Mouse (Mus musculus): ENCODE data around the gene H1f0. TPM values are rescaled to one million over a fixed set of nuclear protein-coding genes. Genes with fewer than 3 reads are reported as not detected.

The H1f0 gene
- total RNA-seq (2023), result 1 to 10 TPM; 6.8 to 7.0 TPM

DNA sequence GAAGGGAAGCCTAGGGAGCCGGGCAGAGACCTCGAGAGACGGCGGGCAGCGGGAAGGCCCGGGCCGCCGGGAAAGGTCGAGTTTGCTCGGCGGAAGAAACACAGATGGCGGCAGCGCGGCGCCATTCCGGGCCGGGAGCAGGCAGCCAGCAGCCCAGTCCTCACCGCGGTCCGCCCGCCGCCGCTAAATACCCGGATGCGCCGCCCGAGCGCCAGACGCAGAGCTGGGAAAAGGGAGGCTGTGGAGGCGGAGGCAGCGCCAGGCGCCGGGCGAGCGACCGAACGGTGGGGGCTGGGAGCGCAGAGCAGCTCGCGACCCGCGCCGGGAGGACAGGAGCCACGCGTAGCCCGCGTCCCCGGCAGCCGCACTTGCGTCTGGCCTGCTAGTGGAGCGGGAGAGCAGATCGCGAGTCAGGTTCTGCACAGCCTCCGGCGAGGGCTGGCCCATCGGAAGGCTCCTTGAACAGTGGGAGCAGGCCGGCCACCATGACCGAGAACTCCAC, at the start of gene H1f0:
TSS of gene H1f0 (plus strand) at position 214 of the 502 bp plus-strand sequence.

DNA sequence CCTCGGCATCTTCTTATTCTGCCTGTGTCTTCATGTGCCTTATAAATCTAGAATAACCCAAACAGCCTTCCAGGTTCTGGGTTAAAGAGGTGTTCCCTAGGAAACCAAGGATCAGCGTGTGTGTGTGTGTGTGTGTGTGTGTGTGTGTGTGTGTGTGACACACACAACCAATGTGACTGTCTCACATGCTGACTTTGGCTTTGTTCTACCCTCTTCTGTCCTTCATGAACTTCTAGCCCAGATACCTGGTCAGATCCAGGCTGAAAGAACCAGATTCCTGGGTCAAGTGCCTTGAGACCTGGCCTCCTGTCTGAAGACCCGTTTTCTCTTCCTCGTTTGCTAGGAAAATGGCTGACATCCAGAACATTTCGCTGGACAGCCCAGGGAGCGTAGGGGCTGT, 13.3 kb downstream of the H1f0 start, which contains the start of gene Galr3:
TSS of gene Galr3 (plus strand) at position 301 of the 400 bp plus-strand sequence.

DNA sequence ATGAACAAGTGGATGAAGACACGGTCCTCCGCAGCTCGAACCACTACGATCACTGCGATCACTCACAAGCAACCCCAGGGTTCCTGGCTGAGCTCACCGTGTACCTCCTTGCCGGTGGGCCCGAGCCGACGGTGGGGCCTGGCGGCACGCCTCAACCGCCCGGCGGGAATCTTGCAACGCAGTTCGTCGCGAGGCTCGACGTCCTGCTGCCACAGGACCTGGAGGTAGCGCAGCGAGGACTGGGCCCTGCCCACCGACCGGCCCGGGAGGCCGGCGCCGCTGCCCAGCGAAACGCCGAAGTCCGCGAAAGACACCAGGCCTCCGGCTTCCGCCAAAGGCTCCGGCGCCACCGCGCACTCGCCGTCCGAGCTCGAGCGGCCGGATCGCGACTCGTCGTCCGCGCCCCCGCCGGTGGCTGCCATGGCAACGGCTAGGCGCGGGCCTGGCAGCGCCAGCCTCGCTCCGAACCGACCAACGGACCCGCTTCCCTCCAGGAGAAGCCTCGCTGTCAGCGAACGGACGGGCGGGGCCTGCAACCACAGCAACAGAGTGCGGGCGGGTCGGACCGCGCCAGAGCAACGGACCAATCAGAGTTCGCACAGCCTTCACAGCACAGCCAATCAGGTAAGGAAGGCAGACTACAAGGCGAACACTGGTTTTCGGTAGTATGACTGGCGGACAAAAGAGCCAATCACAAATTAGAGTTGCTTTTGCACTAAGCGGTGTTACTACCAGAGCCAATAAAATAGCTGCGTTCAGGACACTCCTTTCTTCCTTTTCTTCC, 34.3 kb downstream of the H1f0 start, which contains the start of gene Ankrd54:
TSS of gene Ankrd54 (minus strand) at position 518 of the 784 bp plus-strand sequence.

DNA sequence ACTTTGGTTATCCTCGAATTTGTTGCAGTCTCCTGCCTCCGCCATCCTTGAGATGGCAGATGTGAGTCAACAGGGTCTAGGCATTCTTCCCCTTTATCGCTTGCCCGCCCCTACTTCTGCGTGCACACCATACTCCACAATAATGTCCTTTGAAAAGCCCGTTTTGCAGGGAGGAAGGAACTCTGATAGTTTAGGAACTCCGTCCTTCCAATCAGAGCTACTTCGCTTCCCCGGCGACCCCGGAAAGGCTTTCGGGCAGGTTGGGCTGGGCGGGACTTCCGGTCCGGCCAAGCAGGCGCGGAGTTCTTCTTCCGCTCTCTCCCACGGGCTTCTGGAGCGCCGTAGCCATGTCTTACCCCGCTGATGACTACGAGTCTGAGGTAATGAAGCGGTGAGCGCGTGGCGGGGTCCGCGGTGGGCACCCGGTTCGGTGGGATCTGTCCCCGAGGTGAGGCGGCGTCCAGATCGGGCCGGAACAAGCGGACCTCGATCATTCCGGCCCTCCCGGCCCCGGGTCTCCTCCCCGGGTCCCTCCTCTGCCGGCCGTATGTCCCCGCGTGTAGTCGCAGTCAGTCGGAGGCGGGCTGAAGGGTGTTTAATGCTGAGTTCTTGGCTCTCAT, 46.8 kb downstream of the H1f0 start, which contains the start of gene Eif3l:
TSS of gene Eif3l (plus strand) at position 267 of the 620 bp plus-strand sequence.

Other genes with a start within 250 kb of the H1f0 start
- gene Card10, start 225.4 kb upstream of the H1f0 start, total RNA-seq (2023), result under 1 TPM; 0.44 to 0.67 TPM
- not detected for gene Cdc42ep1, start 185.8 kb upstream of the H1f0 start, total RNA-seq (2023)
- gene Lgals2, start 172.9 kb upstream of the H1f0 start, total RNA-seq (2023), result not detected
- gene Gga1, start 151.3 kb upstream of the H1f0 start, total RNA-seq (2023), result 10 to 100 TPM; 78.9 to 83.1 TPM
- 1 to 10 TPM; 1.2 to 2.0 TPM for gene Gm49510, start 128.8 kb upstream of the H1f0 start, total RNA-seq (2023)
- gene Sh3bp1, start 128.7 kb upstream of the H1f0 start, total RNA-seq (2023), result 100 to 1,000 TPM; 207 to 231 TPM
- gene Pdxp, start 114.5 kb upstream of the H1f0 start, total RNA-seq (2023), result 10 to 100 TPM; 17.9 to 18.1 TPM
- gene Lgals1, start 101.7 kb upstream of the H1f0 start, total RNA-seq (2023), result 100 to 1,000 TPM; 101 to 152 TPM
- 10 to 100 TPM; 48.4 to 52.5 TPM for gene Nol12, start 93.5 kb upstream of the H1f0 start, total RNA-seq (2023)
- gene Triobp, start 80.7 kb upstream of the H1f0 start, total RNA-seq (2023), result 10 to 100 TPM; 42.7 to 53.7 TPM
- not detected for gene Galr3, start 13.4 kb downstream of the H1f0 start, total RNA-seq (2023)
- 10 to 100 TPM; 36.0 to 37.8 TPM for gene Ankrd54, start 34.4 kb downstream of the H1f0 start, total RNA-seq (2023)
- 100 to 1,000 TPM; 120 to 124 TPM for gene Eif3l, start 46.7 kb downstream of the H1f0 start, total RNA-seq (2023)
- 10 to 100 TPM; 53.3 to 55.5 TPM for gene Micall1, start 80.4 kb downstream of the H1f0 start, total RNA-seq (2023)
- gene Polr2f, start 112.6 kb downstream of the H1f0 start, total RNA-seq (2023), result 10 to 100 TPM; 60.7 to 71.0 TPM
- gene 1700088E04Rik, start 112.8 kb downstream of the H1f0 start, total RNA-seq (2023), result not detected
- not detected for gene Sox10, start 136.8 kb downstream of the H1f0 start, total RNA-seq (2023)
- gene Pick1, start 200.7 kb downstream of the H1f0 start, total RNA-seq (2023), result 10 to 100 TPM; 22.3 to 25.8 TPM
- gene Gm49486, start 200.9 kb downstream of the H1f0 start, total RNA-seq (2023), result 1 to 10 TPM in 1 of 2 experiments, under 1 TPM in 1; 0.50 to 1.4 TPM
- gene Slc16a8, start 226.3 kb downstream of the H1f0 start, total RNA-seq (2023), result not detected

Data from T-cell, adult 66 days (primary cell).